Mouse (Mus musculus) midbrain, embryonic 12.5 days (tissue): Measurements from ENCODE around the gene Rxrb. TPM values are rescaled to one million over a fixed set of nuclear protein-coding genes. Genes with fewer than 3 reads are reported as not detected.
"Not testable (repeated sequence)": the region's sequence is repeated elsewhere in the genome, so short reads cannot be mapped to it uniquely, and the experiment has no call there.

Source experiments
- ATAC-seq: fragments of 200-750 bp; cut with Nextera tagmentation; 2 replicates; pipeline ENCODE4 v1.8.0; 2017; ENCODE audit warnings: low read depth, moderate TSS enrichment, moderate library complexity; ENCODE audit not compliant: low FRiP score
- H3K27ac ChIP-seq: fragments of 300-500 bp; sonication (generic); replicated peaks from 2 replicates; pipeline ENCODE4 v1.5.1; 2016; ENCODE audit warnings: mild to moderate bottlenecking
- H3K27me3 ChIP-seq: fragments of 300-500 bp; sonication (generic); 2 replicates; pipeline ENCODE4 v1.6.1; 2016; ENCODE audit warnings: mild to moderate bottlenecking
- H3K36me3 ChIP-seq: fragments of 300-500 bp; sonication (generic); 2 replicates; pipeline ENCODE4 v1.6.1; 2016
- H3K4me1 ChIP-seq: fragments of 300-500 bp; sonication (generic); 2 replicates; pipeline ENCODE4 v1.6.1; 2016
- H3K4me2 ChIP-seq: fragments of 300-500 bp; sonication (generic); replicated peaks from 2 replicates; pipeline ENCODE4 v1.6.1; 2016; ENCODE audit warnings: mild to moderate bottlenecking, moderate library complexity
- H3K4me3 ChIP-seq: fragments of 300-500 bp; sonication (generic); 2 replicates; pipeline ENCODE4 v1.5.1; 2016; ENCODE audit warnings: mild to moderate bottlenecking
- H3K9ac ChIP-seq: fragments of 300-500 bp; sonication (generic); replicated peaks from 2 replicates; pipeline ENCODE4 v1.6.1; 2016; ENCODE audit warnings: mild to moderate bottlenecking, moderate library complexity
- H3K9me3 ChIP-seq: fragments of 300-500 bp; sonication (generic); 2 replicates; pipeline ENCODE4 v1.6.1; 2016; ENCODE audit warnings: mild to moderate bottlenecking
- WGBS: fragments of 180-500 bp; shearing (Covaris S2); methylation state at CpG from one replicate; pipeline ENCODE4 v1.1.7; 2016; 5-methylcytosine and 5-hydroxymethylcytosine counted together
- polyA plus RNA-seq: library from polyadenylated mRNA; unstranded; fragments of >200 nt; fragmentation: Nextera tagmentation; extraction: Ambion mirVana; gene quantifications from 2 replicates; pipeline ENCODE4 v1.2.1, GENCODE M21; 2016

Rxrb gene
- polyA plus RNA-seq, result 68.0 and 68.4 TPM in 2 replicates

GRCm38 (mm10) chr17:34031465-34032173, at the start of gene Rxrb, which contains the start of gene Slc39a7:
Rxrb (plus strand) TSS chr17:34031812.
Slc39a7 (minus strand) TSS chr17:34031682.
- peak within 1 kb of the TSS; percentile 97 for H3K4me2 ChIP-seq
- WGBS, result under 1% methylated on average over 70 of the region's 88 CpGs
- peak within 1 kb of the TSS; percentile 98 for H3K27ac ChIP-seq
- H3K4me3 ChIP-seq, result peak within 1 kb of the TSS; percentile 95
- no peaks in the 10 kb centered on the region for H3K27me3 ChIP-seq
- H3K36me3 ChIP-seq, result peaks cover 47% of the 10 kb centered on the region
- no peaks in the 10 kb centered on the region for H3K9me3 ChIP-seq
- H3K9ac ChIP-seq, result peak within 1 kb of the TSS; percentile 96
- H3K4me1 ChIP-seq, result peaks cover 56% of the 10 kb centered on the region
- peak; percentile 67 for ATAC-seq

GRCm38 (mm10) chr17:33982136-33982535, 49.5 kb upstream of the Rxrb start:
- H3K27ac ChIP-seq, H3K9ac ChIP-seq, H3K9me3 ChIP-seq, H3K36me3 ChIP-seq, ATAC-seq: not testable (repeated sequence)
- Histone ChIP-seq H3K4me2 (peak overlapping the region; percentile 74), H3K4me1 (peaks cover 15% of the 10 kb centered on the region), H3K27me3 (peaks cover 34% of the 10 kb centered on the region), H3K4me3 (peak overlapping the region; percentile 54; the same call in 1 of the 2 replicates)
- WGBS, result 10% methylated on average over 8 of the region's 8 CpGs

- H3K9ac ChIP-seq, result no peak overlapping the region
- H3K27ac ChIP-seq, result no peak overlapping the region
- H3K36me3 ChIP-seq, result no peaks in the 10 kb centered on the region
- H3K4me3 ChIP-seq, result no peak overlapping the region
- no peak overlapping the region for H3K4me2 ChIP-seq
- 0 out of 2 replicates have a peak, but pooled peaks cover 6% of the 10 kb centered on the region for H3K27me3 ChIP-seq
- 0 out of 2 replicates have a peak, but pooled peaks cover 3% of the 10 kb centered on the region for H3K4me1 ChIP-seq
- H3K9me3 ChIP-seq, result no peaks in the 10 kb centered on the region
- WGBS, result 33% methylated on average over 10 of the region's 10 CpGs
- peak; percentile 41; the same call in 1 of the 2 replicates for ATAC-seq
Measured at GRCm38 (mm10) chr17:33991788-33992664, 39.6 kb upstream of the Rxrb start.

GRCm38 (mm10) chr17:33994959-33995358, 36.7 kb upstream of the Rxrb start:
- Histone ChIP-seq H3K36me3 (no peaks in the 10 kb centered on the region), H3K4me2 (no peak overlapping the region), H3K9me3 (no peaks in the 10 kb centered on the region), H3K9ac (no peak overlapping the region), H3K27me3 (peaks cover 21% of the 10 kb centered on the region), H3K4me1 (peaks cover 9% of the 10 kb centered on the region; the same call in 1 of the 2 replicates), H3K4me3 (no peak overlapping the region), H3K27ac (no peak overlapping the region)
- 93% methylated on average over 8 of the region's 8 CpGs for WGBS
- ATAC-seq, result no peak

- H3K27me3 ChIP-seq, result peaks cover 28% of the 10 kb centered on the region
- peaks cover 13% of the 10 kb centered on the region for H3K4me1 ChIP-seq
- H3K27ac ChIP-seq, result no peak overlapping the region
- H3K9me3 ChIP-seq, result no peaks in the 10 kb centered on the region
- ATAC-seq, result no peak
- 81% methylated on average over 3 of the region's 3 CpGs for WGBS
- no peak overlapping the region for H3K4me3 ChIP-seq
- no peak overlapping the region for H3K4me2 ChIP-seq
- H3K36me3 ChIP-seq, result no peaks in the 10 kb centered on the region
- H3K9ac ChIP-seq, result no peak overlapping the region
Measured at GRCm38 (mm10) chr17:33995651-33996050, 36.0 kb upstream of the Rxrb start.

GRCm38 (mm10) chr17:33997025-33997424, 34.6 kb upstream of the Rxrb start:
- H3K27me3 ChIP-seq, result peaks cover 40% of the 10 kb centered on the region
- H3K4me1 ChIP-seq, result peaks cover 11% of the 10 kb centered on the region
- ATAC-seq, H3K27ac ChIP-seq, H3K4me3 ChIP-seq, H3K4me2 ChIP-seq, H3K36me3 ChIP-seq, H3K9ac ChIP-seq, H3K9me3 ChIP-seq: not testable (repeated sequence)
- WGBS, result 86% methylated on average over 2 of the region's 2 CpGs

- Histone ChIP-seq H3K27me3 (peaks cover 40% of the 10 kb centered on the region), H3K4me1 (peaks cover 11% of the 10 kb centered on the region)
- ATAC-seq, H3K9me3 ChIP-seq, H3K4me3 ChIP-seq, H3K36me3 ChIP-seq, H3K4me2 ChIP-seq, H3K9ac ChIP-seq, H3K27ac ChIP-seq: not testable (repeated sequence)
- WGBS, result 68% methylated on average over 5 of the region's 5 CpGs
Measured at GRCm38 (mm10) chr17:33998697-33999096, 32.9 kb upstream of the Rxrb start.

GRCm38 (mm10) chr17:33999341-34000149, 32.1 kb upstream of the Rxrb start:
- H3K4me3 ChIP-seq, result peak overlapping the region; percentile 54
- H3K4me1 ChIP-seq, result peaks cover 11% of the 10 kb centered on the region
- H3K4me2 ChIP-seq, result peak overlapping the region; percentile 85
- peak overlapping the region; percentile 61 for H3K9ac ChIP-seq
- H3K9me3 ChIP-seq, result no peaks in the 10 kb centered on the region
- WGBS, result 2% methylated on average over 82 of the region's 87 CpGs
- H3K27ac ChIP-seq, result no peak overlapping the region
- no peaks in the 10 kb centered on the region for H3K36me3 ChIP-seq
- peaks cover 40% of the 10 kb centered on the region for H3K27me3 ChIP-seq
- ATAC-seq, result peak; percentile 56; the same call in 1 of the 2 replicates

GRCm38 (mm10) chr17:34000150-34000537, 31.5 kb upstream of the Rxrb start, which contains the start of gene H2-K1:
H2-K1 (minus strand) TSS chr17:34000347.
- peak within 1 kb of the TSS; percentile 85 for H3K4me2 ChIP-seq
- H3K36me3 ChIP-seq, result no peaks in the 10 kb centered on the region
- peaks cover 40% of the 10 kb centered on the region for H3K27me3 ChIP-seq
- peak within 1 kb of the TSS; percentile 54 for H3K4me3 ChIP-seq
- peak within 1 kb of the TSS; percentile 61 for H3K9ac ChIP-seq
- H3K9me3 ChIP-seq, result no peaks in the 10 kb centered on the region
- ATAC-seq, result peak; percentile 74; the same call in 1 of the 2 replicates
- peaks cover 11% of the 10 kb centered on the region for H3K4me1 ChIP-seq
- H3K27ac ChIP-seq, result no peak within 1 kb of the TSS
- WGBS, result under 1% methylated on average over 29 of the region's 30 CpGs

GRCm38 (mm10) chr17:34000796-34001195, 30.8 kb upstream of the Rxrb start:
- not testable (repeated sequence) for H3K4me3 ChIP-seq, H3K4me2 ChIP-seq, H3K9me3 ChIP-seq, H3K36me3 ChIP-seq, ATAC-seq, H3K27ac ChIP-seq, H3K9ac ChIP-seq
- WGBS, result 51% methylated on average over 2 of the region's 2 CpGs
- peaks cover 11% of the 10 kb centered on the region for H3K4me1 ChIP-seq
- peaks cover 40% of the 10 kb centered on the region for H3K27me3 ChIP-seq

GRCm38 (mm10) chr17:34003426-34003825, 28.2 kb upstream of the Rxrb start:
- ATAC-seq, result no peak
- Histone ChIP-seq H3K9me3 (no peaks in the 10 kb centered on the region; the same call in 1 of the 2 replicates), H3K4me2 (no peak overlapping the region), H3K4me3 (no peak overlapping the region), H3K27ac (no peak overlapping the region), H3K4me1 (peaks cover 11% of the 10 kb centered on the region), H3K27me3 (peaks cover 33% of the 10 kb centered on the region), H3K9ac (no peak overlapping the region), H3K36me3 (no peaks in the 10 kb centered on the region)
- 8% methylated on average over 5 of the region's 5 CpGs for WGBS
